Mouse (Mus musculus) ES-CJ7 (cell line): Measurements from ENCODE around the gene Fen1.
"Not testable (repeated sequence)": the region's sequence is repeated elsewhere in the genome, so short reads cannot be mapped to it uniquely, and the experiment has no call there.

ENCODE experiments used
- DNase-seq: peaks from one replicate; pipeline ENCODE4 v3.0.0; 2011; ENCODE audit warnings: low read depth, low spot score

The Fen1 gene

GRCm38 (mm10) chr19:10182142-10182541 lies 21.8 kb downstream of the Fen1 start:
- DNase-seq, result peak; percentile 52

- DNase-seq, result no peak
These were observed 22.7 kb downstream of the Fen1 start for GRCm38 (mm10) chr19:10181225-10181624.

- peak; percentile 27 for DNase-seq
These were observed 27.0 kb downstream of the Fen1 start for GRCm38 (mm10) chr19:10176941-10177372.

GRCm38 (mm10) chr19:10176477-10176876 lies 27.5 kb downstream of the Fen1 start:
- DNase-seq, result no peak

- no peak for DNase-seq
These were observed 29.0 kb downstream of the Fen1 start for GRCm38 (mm10) chr19:10174956-10175355.

GRCm38 (mm10) chr19:10173844-10174539 lies 30.0 kb downstream of the Fen1 start:
- no peak for DNase-seq

GRCm38 (mm10) chr19:10173116-10173718 lies 30.8 kb downstream of the Fen1 start:
- no peak for DNase-seq

GRCm38 (mm10) chr19:10171846-10172245 lies 32.1 kb downstream of the Fen1 start:
- DNase-seq, result no peak

DNA sequence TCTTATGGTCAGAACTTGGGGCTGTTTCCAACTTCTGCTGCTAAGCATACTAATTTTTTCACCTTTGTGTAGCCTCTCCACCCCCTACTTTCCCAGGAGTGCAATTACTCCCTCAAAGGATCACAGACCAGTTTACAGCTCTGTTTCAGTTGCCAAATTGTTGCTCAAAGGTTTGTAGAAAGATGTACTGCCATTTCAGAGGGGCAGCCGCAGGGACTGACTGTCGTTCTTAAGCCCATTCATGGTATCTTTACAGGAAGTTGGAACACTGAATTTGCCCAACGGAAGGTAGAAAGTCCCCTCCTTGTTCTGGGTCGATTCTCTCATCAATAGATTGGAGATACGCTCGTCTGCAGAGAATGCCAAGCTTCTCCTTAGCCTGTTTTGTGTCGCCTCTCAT lies 32.6 kb downstream of the Fen1 start:
- no peak for DNase-seq

- no peak for DNase-seq
These were observed 33.5 kb downstream of the Fen1 start for GRCm38 (mm10) chr19:10170466-10170865.

GRCm38 (mm10) chr19:10169692-10170330 lies 34.2 kb downstream of the Fen1 start:
- peak; percentile 83 for DNase-seq

- no peak for DNase-seq
These were observed 34.8 kb downstream of the Fen1 start for GRCm38 (mm10) chr19:10169179-10169578.

GRCm38 (mm10) chr19:10168441-10168840 lies 35.5 kb downstream of the Fen1 start:
- DNase-seq, result no peak

DNA sequence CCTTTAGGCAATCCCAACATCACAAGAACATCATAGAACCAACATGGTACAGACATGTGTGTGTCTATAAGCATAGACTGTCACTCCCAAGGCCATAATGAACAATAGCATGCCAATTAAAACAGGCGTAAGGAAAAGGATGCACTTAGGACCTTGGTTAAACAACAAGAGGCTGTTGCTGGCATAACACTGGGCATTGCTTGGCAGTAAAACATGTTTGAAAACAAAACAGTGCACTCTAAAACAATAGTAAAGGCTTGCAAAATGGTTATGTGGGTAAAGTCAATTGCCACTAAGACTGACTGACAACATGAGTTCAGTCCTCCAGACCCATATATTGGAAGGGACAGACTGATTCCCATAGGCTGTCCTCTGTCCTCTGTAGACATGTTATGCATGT lies 36.0 kb downstream of the Fen1 start:
- no peak for DNase-seq

DNA sequence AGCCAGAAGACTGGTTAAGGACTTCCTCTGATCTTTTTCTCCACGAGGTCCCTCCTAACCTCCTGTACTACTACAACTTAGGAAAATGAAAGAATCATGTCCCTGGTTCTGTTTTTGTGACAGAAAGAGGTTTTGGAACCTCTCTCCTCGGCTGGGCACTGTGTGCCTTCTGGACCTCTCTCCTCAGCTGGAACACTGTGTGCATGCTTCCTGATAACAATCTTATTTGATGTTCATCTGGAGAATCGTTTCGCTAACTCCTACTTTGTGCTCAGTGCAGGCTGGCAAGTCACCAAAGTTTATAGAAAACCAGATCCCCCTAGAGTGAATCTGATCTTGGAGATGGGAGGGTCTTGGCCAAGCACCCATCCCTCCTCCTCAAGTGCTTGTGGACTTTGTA lies 36.9 kb downstream of the Fen1 start:
- DNase-seq, result no peak

GRCm38 (mm10) chr19:10165928-10166327 lies 38.0 kb downstream of the Fen1 start:
- not testable (repeated sequence) for DNase-seq

- no peak for DNase-seq
These were observed 40.1 kb downstream of the Fen1 start for GRCm38 (mm10) chr19:10163896-10164295.

GRCm38 (mm10) chr19:10157725-10158124 lies 46.2 kb downstream of the Fen1 start:
- no peak for DNase-seq

DNA sequence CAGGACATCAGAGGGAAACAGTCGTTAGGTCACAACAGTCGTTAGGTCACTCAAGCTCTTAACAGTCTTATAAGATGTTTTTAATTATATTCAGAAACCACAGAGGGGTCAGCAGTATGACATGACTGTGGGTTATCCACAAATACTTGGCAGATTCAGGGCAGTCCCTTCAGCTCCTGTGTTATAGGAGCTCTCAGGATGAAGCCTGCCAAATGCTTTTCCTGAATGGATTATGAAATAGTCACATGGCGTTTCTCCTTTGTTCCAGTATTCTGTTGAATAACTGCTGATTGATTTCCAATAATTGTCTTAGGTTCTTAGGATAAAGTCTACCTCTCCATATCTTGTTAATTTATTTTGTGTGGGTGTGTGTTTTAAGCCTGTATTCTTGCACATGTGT lies 54.8 kb downstream of the Fen1 start:
- DNase-seq, result no peak
